Mouse (Mus musculus): ENCODE data around the gene 2310034G01Rik.

DNA sequence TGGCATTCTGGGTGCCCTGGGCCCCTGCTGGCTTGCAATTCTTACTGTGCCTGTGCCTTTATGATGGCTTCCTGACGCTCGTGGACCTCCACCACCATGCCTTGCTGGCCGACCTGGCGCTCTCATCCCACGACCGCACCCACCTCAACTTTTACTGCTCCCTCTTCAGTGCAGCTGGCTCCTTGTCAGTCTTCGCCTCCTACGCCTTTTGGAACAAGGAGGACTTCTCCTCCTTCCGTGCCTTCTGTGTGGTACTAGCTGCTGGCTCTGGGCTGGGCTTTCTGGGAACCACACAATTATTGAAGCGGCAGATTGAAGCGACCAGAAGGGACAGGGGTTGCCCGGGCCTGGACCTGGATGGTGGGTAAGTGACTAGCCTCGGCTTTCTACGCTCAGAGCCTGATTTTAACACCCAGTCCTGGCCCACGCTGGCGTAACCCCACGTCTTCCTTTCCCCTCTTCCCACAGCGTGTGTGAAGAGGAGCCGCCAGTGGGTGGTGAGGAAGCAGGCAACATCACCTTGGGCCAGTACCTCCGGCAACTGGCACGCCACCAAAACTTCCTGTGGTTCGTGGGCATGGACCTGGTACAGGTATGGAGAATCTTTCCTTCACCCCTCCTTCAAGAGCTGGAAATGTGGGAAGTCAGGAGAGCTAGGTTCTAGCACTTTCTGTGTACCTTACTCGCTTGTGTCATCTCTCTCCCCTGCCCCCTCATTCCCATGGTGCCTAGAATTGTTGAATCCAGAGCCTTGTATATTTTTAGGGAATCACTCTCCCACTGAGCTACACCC, 17.9 kb upstream of the 2310034G01Rik start:
- TF ChIP-seq CTCF (IDR thresholded peaks at IDR 0.05) (no peak), EP300 (IDR thresholded peaks at IDR 0.05; ENCODE audit: insufficient read depth, low read depth, low read length) (no peak), POLR2A (IDR thresholded peaks at IDR 0.05; ENCODE audit: insufficient read depth, low read depth, low read length) (no peak)
